Mouse (Mus musculus) G1E (cell line): Measurements from ENCODE around the gene Stmn3.

ENCODE experiments used
- CTCF ChIP-seq: IDR thresholded peaks from 2 replicates; pipeline ENCODE4 v1.5.1; 2012; ENCODE audit warnings: low read depth, low read length, inconsistent platforms, mixed read lengths
- GATA1 ChIP-seq: IDR thresholded peaks from 2 replicates; pipeline ENCODE4 v1.6.1; 2012; ENCODE audit warnings: borderline replicate concordance, low read length, inconsistent platforms, mixed read lengths
- GATA2 ChIP-seq: IDR thresholded peaks from 2 replicates; pipeline ENCODE4 v1.6.1; 2012; ENCODE audit warnings: low read depth, low read length, inconsistent platforms, borderline replicate concordance
- POLR2AphosphoS5 ChIP-seq: IDR thresholded peaks from 2 replicates; pipeline ENCODE4 v1.6.1; 2012; ENCODE audit warnings: low read depth, low read length, inconsistent platforms; ENCODE audit not compliant: insufficient replicate concordance
- TAL1 ChIP-seq: conservative IDR thresholded peaks from 2 replicates; pipeline ENCODE4 v1.6.1; 2012; ENCODE audit warnings: low read depth, low read length, inconsistent platforms, mixed read lengths

DNA sequence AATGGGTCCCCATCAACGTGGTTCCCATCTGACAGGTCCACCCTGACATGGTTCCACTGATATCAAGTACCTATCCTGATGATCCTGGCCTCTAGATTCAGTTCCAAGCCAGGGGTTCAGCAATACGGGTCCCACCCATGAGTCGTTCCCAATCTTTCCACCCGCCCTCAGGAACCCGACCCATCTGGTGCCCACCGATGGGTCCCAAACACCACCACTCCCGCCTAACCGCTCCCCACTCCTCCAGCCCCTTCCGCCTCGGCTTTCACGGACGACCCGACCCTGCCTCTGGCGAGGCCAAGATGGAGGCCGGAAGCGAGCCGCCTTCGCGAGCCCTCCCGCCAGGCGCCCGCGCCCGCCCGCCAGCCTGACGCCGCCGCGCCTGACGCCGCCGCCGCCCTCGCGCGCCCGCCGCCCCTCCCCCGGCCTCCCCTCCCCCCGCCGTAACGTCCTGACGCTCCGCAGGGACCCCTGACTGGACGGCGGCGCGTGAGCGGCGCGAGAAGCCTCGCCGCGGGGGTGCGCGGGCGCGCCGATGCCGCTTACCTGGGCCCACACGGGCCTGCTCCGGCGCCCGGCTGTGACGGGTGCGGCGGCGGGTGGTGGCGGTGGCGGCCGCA lies 26.9 kb downstream of the Stmn3 start:
- TF ChIP-seq CTCF (no peak), GATA2 (no peak), TAL1 (no peak), GATA1 (no peak), POLR2AphosphoS5 (no peak)
